Mouse (Mus musculus) hindbrain, embryonic 11.5 days (tissue): ENCODE measurements around the gene Palm2. TPM values are rescaled to one million over a fixed set of nuclear protein-coding genes. Genes with fewer than 3 reads are reported as not detected.

Source experiments
- ATAC-seq: fragments of 200-750 bp; cut with Nextera tagmentation; 2 replicates; pipeline ENCODE4 v1.8.0; 2017; ENCODE audit warnings: mild to moderate bottlenecking, moderate TSS enrichment, moderate library complexity; ENCODE audit not compliant: low FRiP score
- DNase-seq: peaks from one replicate; pipeline ENCODE4 v3.0.0-alpha.2; 2015; ENCODE audit warnings: low spot score
- H3K27ac ChIP-seq: fragments of 300-500 bp; sonication (generic); 2 replicates; pipeline ENCODE4 v1.5.1; 2014; ENCODE audit warnings: mild to moderate bottlenecking, low read depth, low read length
- H3K27me3 ChIP-seq: fragments of 300-500 bp; sonication (generic); 2 replicates; pipeline ENCODE4 v1.6.1; 2014; ENCODE audit warnings: mild to moderate bottlenecking, low read length, moderate library complexity, mixed read lengths; ENCODE audit not compliant: control insufficient read depth, insufficient read depth
- H3K36me3 ChIP-seq: fragments of 300-500 bp; sonication (generic); 2 replicates; pipeline ENCODE4 v1.6.1; 2014; ENCODE audit warnings: mild to moderate bottlenecking, low read length, moderate library complexity, mixed read lengths; ENCODE audit not compliant: control insufficient read depth, insufficient read depth
- H3K4me1 ChIP-seq: fragments of 300-500 bp; sonication (generic); replicated peaks from 2 replicates; pipeline ENCODE4 v1.6.1; 2014; ENCODE audit warnings: low read length, mixed read lengths; ENCODE audit not compliant: control insufficient read depth, insufficient read depth
- H3K4me2 ChIP-seq: fragments of 300-500 bp; sonication (generic); replicated peaks from 2 replicates; pipeline ENCODE4 v1.6.1; 2014; ENCODE audit warnings: mild to moderate bottlenecking, low read depth, low read length
- H3K4me3 ChIP-seq: fragments of 300-500 bp; sonication (generic); 2 replicates; pipeline ENCODE4 v1.5.1; 2014; ENCODE audit warnings: low read depth, low read length
- H3K9ac ChIP-seq: fragments of 300-500 bp; sonication (generic); 2 replicates; pipeline ENCODE4 v1.6.1; 2014; ENCODE audit warnings: low read depth, low read length
- H3K9me3 ChIP-seq: fragments of 300-500 bp; sonication (generic); 2 replicates; pipeline ENCODE4 v1.6.1; 2016; ENCODE audit warnings: low read length; ENCODE audit not compliant: control insufficient read depth
- WGBS: fragments of 180-500 bp; shearing (Covaris S2); extraction: QIAGEN DNeasy Blood & Tissue Kit; methylation state at CpG from one replicate; pipeline ENCODE4 v1.1.7; 2014; 5-methylcytosine and 5-hydroxymethylcytosine counted together
- polyA plus RNA-seq: library from polyadenylated mRNA; unstranded; fragments of >200 nt; fragmentation: Nextera tagmentation; extraction: Ambion mirVana; gene quantifications from 2 replicates; pipeline ENCODE4 v1.2.1, GENCODE M21; 2014

Gene Palm2
- polyA plus RNA-seq, 1 experiment from 2014 or later = 3.6 TPM

GRCm38 (mm10) chr4:57651547-57651946 is 217.5 kb downstream of the Palm2 start:
- H3K4me3 ChIP-seq = no peak overlapping the region
- H3K36me3 ChIP-seq = no peaks in the 10 kb centered on the region
- no peaks in the 10 kb centered on the region for H3K27me3 ChIP-seq
- no peak for DNase-seq
- ATAC-seq = no peak
- H3K9me3 ChIP-seq = no peaks in the 10 kb centered on the region
- H3K4me1 ChIP-seq = no peaks in the 10 kb centered on the region
- H3K27ac ChIP-seq = no peak overlapping the region
- no peak overlapping the region for H3K4me2 ChIP-seq
- 88% methylated on average over 8 of the region's 8 CpGs for WGBS
- no peak overlapping the region for H3K9ac ChIP-seq

- no peak overlapping the region for H3K4me3 ChIP-seq
- ATAC-seq = no peak
- H3K9ac ChIP-seq = no peak overlapping the region
- no peak for DNase-seq
- no peak overlapping the region for H3K27ac ChIP-seq
- no peak overlapping the region for H3K4me2 ChIP-seq
- WGBS = 85% methylated on average over 5 of the region's 5 CpGs
- no peaks in the 10 kb centered on the region for H3K4me1 ChIP-seq
- H3K36me3 ChIP-seq = no peaks in the 10 kb centered on the region
- H3K9me3 ChIP-seq = no peaks in the 10 kb centered on the region
- no peaks in the 10 kb centered on the region for H3K27me3 ChIP-seq
Measured at GRCm38 (mm10) chr4:57652185-57652904, 218.3 kb downstream of the Palm2 start.

GRCm38 (mm10) chr4:57655966-57656365 is 221.9 kb downstream of the Palm2 start:
- WGBS = 90% methylated on average over 1 of the region's 1 CpGs
- H3K27me3 ChIP-seq = no peaks in the 10 kb centered on the region
- DNase-seq = no peak
- peaks cover 3% of the 10 kb centered on the region; the same call in 1 of the 2 replicates for H3K4me1 ChIP-seq
- no peak overlapping the region for H3K27ac ChIP-seq
- no peaks in the 10 kb centered on the region for H3K9me3 ChIP-seq
- ATAC-seq = no peak
- no peak overlapping the region for H3K4me3 ChIP-seq
- H3K9ac ChIP-seq = no peak overlapping the region
- H3K4me2 ChIP-seq = no peak overlapping the region
- H3K36me3 ChIP-seq = no peaks in the 10 kb centered on the region

GRCm38 (mm10) chr4:57656388-57656787 is 222.3 kb downstream of the Palm2 start:
- H3K4me1 ChIP-seq = peaks cover 3% of the 10 kb centered on the region; the same call in 1 of the 2 replicates
- no peak for ATAC-seq
- H3K9ac ChIP-seq = no peak overlapping the region
- H3K4me3 ChIP-seq = no peak overlapping the region
- H3K27me3 ChIP-seq = no peaks in the 10 kb centered on the region
- 95% methylated on average over 12 of the region's 12 CpGs for WGBS
- H3K9me3 ChIP-seq = no peaks in the 10 kb centered on the region
- H3K4me2 ChIP-seq = no peak overlapping the region
- no peak for DNase-seq
- no peaks in the 10 kb centered on the region for H3K36me3 ChIP-seq
- H3K27ac ChIP-seq = no peak overlapping the region

- ATAC-seq = no peak
- WGBS = 88% methylated on average over 3 of the region's 3 CpGs
- H3K4me2 ChIP-seq = no peak overlapping the region
Measured at GRCm38 (mm10) chr4:57656861-57657260, 222.8 kb downstream of the Palm2 start.

GRCm38 (mm10) chr4:57660470-57660869 is 226.4 kb downstream of the Palm2 start:
- peaks cover 3% of the 10 kb centered on the region; the same call in 1 of the 2 replicates for H3K4me1 ChIP-seq
- ATAC-seq (peak; percentile 66; the same call in 1 of the 2 replicates), DNase-seq (peak; percentile 36)
- no peaks in the 10 kb centered on the region for H3K27me3 ChIP-seq
- no peaks in the 10 kb centered on the region for H3K9me3 ChIP-seq
- no peak overlapping the region for H3K4me2 ChIP-seq
- H3K4me3 ChIP-seq = no peak overlapping the region
- no peaks in the 10 kb centered on the region for H3K36me3 ChIP-seq
- WGBS = 20% methylated on average over 4 of the region's 4 CpGs
- H3K9ac ChIP-seq = no peak overlapping the region
- no peak overlapping the region for H3K27ac ChIP-seq

More at GRCm38 (mm10) chr4:57656861-57657260, 222.8 kb downstream of the Palm2 start:
- no peak overlapping the region for H3K27ac ChIP-seq
- H3K4me1 ChIP-seq = peaks cover 3% of the 10 kb centered on the region; the same call in 1 of the 2 replicates
- no peak for DNase-seq
- H3K4me3 ChIP-seq = no peak overlapping the region
- H3K36me3 ChIP-seq = no peaks in the 10 kb centered on the region
- no peak overlapping the region for H3K9ac ChIP-seq
- H3K27me3 ChIP-seq = no peaks in the 10 kb centered on the region
- H3K9me3 ChIP-seq = no peaks in the 10 kb centered on the region

- Histone ChIP-seq H3K27ac (no peak overlapping the region), H3K36me3 (no peaks in the 10 kb centered on the region), H3K4me1 (no peaks in the 10 kb centered on the region), H3K9ac (no peak overlapping the region), H3K4me3 (no peak overlapping the region), H3K9me3 (no peaks in the 10 kb centered on the region), H3K4me2 (no peak overlapping the region), H3K27me3 (no peaks in the 10 kb centered on the region)
- DNase-seq (no peak), ATAC-seq (no peak)
- WGBS = 75% methylated on average over 3 of the region's 3 CpGs
Measured at GRCm38 (mm10) chr4:57666101-57666500, 232.1 kb downstream of the Palm2 start.

GRCm38 (mm10) chr4:57670813-57671469 is 236.9 kb downstream of the Palm2 start:
- no peak for ATAC-seq
- H3K9me3 ChIP-seq = no peaks in the 10 kb centered on the region
- no peak overlapping the region for H3K4me3 ChIP-seq
- DNase-seq = no peak
- peaks cover 4% of the 10 kb centered on the region; the same call in 1 of the 2 replicates for H3K4me1 ChIP-seq
- H3K9ac ChIP-seq = no peak overlapping the region
- WGBS = 78% methylated on average over 7 of the region's 7 CpGs
- H3K4me2 ChIP-seq = no peak overlapping the region
- H3K27me3 ChIP-seq = no peaks in the 10 kb centered on the region
- no peaks in the 10 kb centered on the region for H3K36me3 ChIP-seq
- no peak overlapping the region for H3K27ac ChIP-seq

- H3K4me1 ChIP-seq = peaks cover 4% of the 10 kb centered on the region; the same call in 1 of the 2 replicates
- H3K9me3 ChIP-seq = no peaks in the 10 kb centered on the region
- no peaks in the 10 kb centered on the region for H3K36me3 ChIP-seq
- DNase-seq (no peak), ATAC-seq (no peak)
- no peak overlapping the region for H3K4me2 ChIP-seq
- H3K4me3 ChIP-seq = no peak overlapping the region
- H3K9ac ChIP-seq = no peak overlapping the region
- no peak overlapping the region for H3K27ac ChIP-seq
- no peaks in the 10 kb centered on the region for H3K27me3 ChIP-seq
- 83% methylated on average over 4 of the region's 4 CpGs for WGBS
Measured at GRCm38 (mm10) chr4:57672541-57672940, 238.5 kb downstream of the Palm2 start.
